Mouse (Mus musculus) embryonic stem cell, embryonic (primary cell): ENCODE measurements around the gene Nkain1.

ENCODE experiments used
- CTCF ChIA-PET, 4 experiments: fragments of 300-600 bp in 2 of 4; fragments of 350-600 bp in 2 of 4; sonication (Branson Sonifier 250); formaldehyde crosslinking; loops; one replicate each; lab custom pipeline; 2022; ENCODE audit warnings: inconsistent platforms in 2 of 4; lab: Charles Lee
- POLR2A ChIA-PET, 4 experiments: fragments of 300-600 bp in 2 of 4; fragments of 350-600 bp in 2 of 4; sonication (Branson Sonifier 250); formaldehyde crosslinking; loops; one replicate each; lab custom pipeline; 2022; ENCODE audit warnings: antibody characterized with exemption in 4 of 4, inconsistent platforms in 1 of 4; lab: Charles Lee

Gene Nkain1

GRCm38 (mm10) chr4:130560576-130561310, 13.2 kb downstream of the Nkain1 start:
- ChIA-PET POLR2A (interaction anchor here (0.5 to 6.0 kb wide), 18 partner anchors 9 to 920 kb away, joined by 3 to 55 read pairs (median 4); partner anchors contain the start of genes Nkain1 (in 2 of the 4), Snrnp40 (in 2 of the 4), Zcchc17 (in 2 of the 4) and Fabp3 (in 1 of the 4)), CTCF (interaction anchor here in 2 of 4 experiments (0.6 to 3.5 kb wide), 4 partner anchors 11 to 219 kb away, joined by 3 to 24 read pairs (median 9); no protein-coding TSS in a partner anchor)

- CTCF ChIA-PET, result interaction anchor here in 3 of 4 experiments (0.5 to 3.5 kb wide), 9 partner anchors 10 to 1302 kb away, joined by 3 to 24 read pairs (median 3); no protein-coding TSS in a partner anchor
- POLR2A ChIA-PET, result interaction anchor here in 3 of 4 experiments (0.5 to 6.0 kb wide), 20 partner anchors 9 to 312 kb away, joined by 3 to 55 read pairs (median 5); partner anchors contain the start of genes Nkain1 (in 2 of the 3), Snrnp40 (in 2 of the 3) and Zcchc17 (in 2 of the 3)
Observed at GRCm38 (mm10) chr4:130559220-130559619, 14.8 kb downstream of the Nkain1 start.

- POLR2A ChIA-PET, result interaction anchor here (0.6 to 6.0 kb wide), 25 partner anchors 10 to 542 kb away, joined by 3 to 55 read pairs (median 6); partner anchors contain the start of genes Snrnp40 (in 3 of the 4), Zcchc17 (in 3 of the 4) and Nkain1 (in 1 of the 4)
- CTCF ChIA-PET, result interaction anchor here in 3 of 4 experiments (0.5 to 2.5 kb wide), 13 partner anchors 8 to 623 kb away, joined by 3 to 15 read pairs (median 4); no protein-coding TSS in a partner anchor
Observed at GRCm38 (mm10) chr4:130557852-130558251, 16.1 kb downstream of the Nkain1 start.

GRCm38 (mm10) chr4:130556992-130557391, 17.0 kb downstream of the Nkain1 start:
- ChIA-PET CTCF (interaction anchor here (0.6 to 2.5 kb wide), 18 partner anchors 8 to 1238 kb away, joined by 3 to 15 read pairs (median 4); no protein-coding TSS in a partner anchor), POLR2A (interaction anchor here (0.5 to 6.0 kb wide), 35 partner anchors 9 to 304 kb away, joined by 3 to 55 read pairs (median 6); partner anchors contain the start of genes Snrnp40 (in 3 of the 4), Zcchc17 (in 3 of the 4), Fabp3 (in 2 of the 4) and Gm10570 (in 2 of the 4))

GRCm38 (mm10) chr4:130556224-130556623, 17.7 kb downstream of the Nkain1 start:
- CTCF ChIA-PET, result interaction anchor here (0.7 to 2.5 kb wide), 12 partner anchors 10 to 336 kb away, joined by 3 to 15 read pairs (median 4); no protein-coding TSS in a partner anchor

GRCm38 (mm10) chr4:130553121-130553448, 20.9 kb downstream of the Nkain1 start:
- CTCF ChIA-PET, result interaction anchor here in 1 of 4 experiments (0.6 kb wide), 1 partner anchor 312 kb away, joined by 3 read pairs; no protein-coding TSS in a partner anchor

More at GRCm38 (mm10) chr4:130556224-130556623, 17.7 kb downstream of the Nkain1 start:
- POLR2A ChIA-PET, result interaction anchor here (0.5 to 6.0 kb wide), 35 partner anchors 9 to 1183 kb away, joined by 3 to 55 read pairs (median 4); partner anchors contain the start of genes Nkain1 (in 3 of the 4), Gm10570 (in 2 of the 4), Snrnp40 (in 2 of the 4) and Zcchc17 (in 2 of the 4)

GRCm38 (mm10) chr4:130552312-130553120, 21.5 kb downstream of the Nkain1 start:
- ChIA-PET CTCF (no interaction called here), POLR2A (interaction anchor here in 2 of 4 experiments (0.7 to 1.4 kb wide), 7 partner anchors 14 to 385 kb away, joined by 3 to 5 read pairs (median 4); partner anchors contain the start of genes Snrnp40 (in 2 of the 2) and Zcchc17 (in 2 of the 2))

More at GRCm38 (mm10) chr4:130553121-130553448, 20.9 kb downstream of the Nkain1 start:
- POLR2A ChIA-PET, result interaction anchor here in 2 of 4 experiments (0.5 to 1.4 kb wide), 5 partner anchors 16 to 245 kb away, joined by 3 to 5 read pairs (median 4); no protein-coding TSS in a partner anchor

GRCm38 (mm10) chr4:130550511-130550910, 23.5 kb downstream of the Nkain1 start:
- POLR2A ChIA-PET, result interaction anchor here in 2 of 4 experiments (1.0 to 2.2 kb wide), 7 partner anchors 8 to 248 kb away, joined by 4 to 7 read pairs (median 5); partner anchors contain the start of gene Nkain1 (in 1 of the 2)
- CTCF ChIA-PET, result interaction anchor here in 3 of 4 experiments (1.1 to 2.0 kb wide), 8 partner anchors 9 to 118 kb away, joined by 3 to 24 read pairs (median 6); no protein-coding TSS in a partner anchor

GRCm38 (mm10) chr4:130549189-130549588, 24.8 kb downstream of the Nkain1 start:
- ChIA-PET POLR2A (interaction anchor here in 3 of 4 experiments (0.6 to 2.2 kb wide), 12 partner anchors 11 to 619 kb away, joined by 3 to 10 read pairs (median 4); partner anchors contain the start of genes Snrnp40 (in 1 of the 3) and Zcchc17 (in 1 of the 3)), CTCF (interaction anchor here (0.6 to 2.0 kb wide), 27 partner anchors 8 to 1215 kb away, joined by 3 to 24 read pairs (median 4); partner anchors contain the start of gene Zcchc17 (in 1 of the 4))

GRCm38 (mm10) chr4:130546798-130547562, 27.0 kb downstream of the Nkain1 start:
- POLR2A ChIA-PET, result interaction anchor here in 2 of 4 experiments (0.5 to 2.3 kb wide), 21 partner anchors 10 to 821 kb away, joined by 3 to 10 read pairs (median 4); partner anchors contain the start of genes Nkain1 (in 1 of the 2), Snrnp40 (in 1 of the 2) and Zcchc17 (in 1 of the 2)

GRCm38 (mm10) chr4:130544392-130544791, 29.6 kb downstream of the Nkain1 start:
- CTCF ChIA-PET, result interaction anchor here (0.9 to 1.4 kb wide), 5 partner anchors 10 to 346 kb away, joined by 3 to 8 read pairs (median 4); no protein-coding TSS in a partner anchor
- POLR2A ChIA-PET, result interaction anchor here in 1 of 4 experiments (0.7 kb wide), 2 partner anchors 13 to 171 kb away, joined by 3 to 4 read pairs; no protein-coding TSS in a partner anchor

More at GRCm38 (mm10) chr4:130546798-130547562, 27.0 kb downstream of the Nkain1 start:
- CTCF ChIA-PET, result interaction anchor here (0.7 to 1.6 kb wide), 14 partner anchors 9 to 582 kb away, joined by 3 to 8 read pairs (median 4); partner anchors contain the start of gene Nkain1 (in 1 of the 4)

- ChIA-PET POLR2A (interaction anchor here in 2 of 4 experiments (0.7 to 2.1 kb wide), 8 partner anchors 8 to 236 kb away, joined by 4 to 13 read pairs (median 6); no protein-coding TSS in a partner anchor), CTCF (interaction anchor here in 2 of 4 experiments (0.5 to 1.6 kb wide), 4 partner anchors 9 to 248 kb away, joined by 3 to 9 read pairs (median 8); no protein-coding TSS in a partner anchor)
Observed at GRCm38 (mm10) chr4:130543121-130543520, 30.9 kb downstream of the Nkain1 start.

- ChIA-PET CTCF (no interaction called here), POLR2A (interaction anchor here in 1 of 4 experiments (1.9 kb wide), 1 partner anchor 20 kb away, joined by 8 read pairs; no protein-coding TSS in a partner anchor)
Observed at GRCm38 (mm10) chr4:130540831-130541230, 33.1 kb downstream of the Nkain1 start.

GRCm38 (mm10) chr4:130539706-130540105, 34.3 kb downstream of the Nkain1 start:
- CTCF ChIA-PET, result no interaction called here
- POLR2A ChIA-PET, result interaction anchor here in 3 of 4 experiments (0.5 to 1.0 kb wide), 3 partner anchors 20 to 178 kb away, joined by 3 read pairs; no protein-coding TSS in a partner anchor

GRCm38 (mm10) chr4:130539053-130539452, 34.9 kb downstream of the Nkain1 start:
- ChIA-PET CTCF (no interaction called here), POLR2A (interaction anchor here in 3 of 4 experiments (0.5 to 1.0 kb wide), 3 partner anchors 19 to 177 kb away, joined by 3 read pairs; no protein-coding TSS in a partner anchor)
